Mouse (Mus musculus) effector memory CD4-positive, alpha-beta T cell, adult 7 months (primary cell): ENCODE measurements around the gene Mkrn1. TPM values are rescaled to one million over a fixed set of nuclear protein-coding genes. Genes with fewer than 3 reads are reported as not detected.

Experiments
- polyA plus RNA-seq: library from polyadenylated mRNA; unstranded; fragments of 100-300 nt; shearing (Covaris generic); gene quantifications from one replicate; pipeline ENCODE4 v1.2.1, GENCODE M21; 2017

The Mkrn1 gene
- 235 TPM for polyA plus RNA-seq

DNA sequence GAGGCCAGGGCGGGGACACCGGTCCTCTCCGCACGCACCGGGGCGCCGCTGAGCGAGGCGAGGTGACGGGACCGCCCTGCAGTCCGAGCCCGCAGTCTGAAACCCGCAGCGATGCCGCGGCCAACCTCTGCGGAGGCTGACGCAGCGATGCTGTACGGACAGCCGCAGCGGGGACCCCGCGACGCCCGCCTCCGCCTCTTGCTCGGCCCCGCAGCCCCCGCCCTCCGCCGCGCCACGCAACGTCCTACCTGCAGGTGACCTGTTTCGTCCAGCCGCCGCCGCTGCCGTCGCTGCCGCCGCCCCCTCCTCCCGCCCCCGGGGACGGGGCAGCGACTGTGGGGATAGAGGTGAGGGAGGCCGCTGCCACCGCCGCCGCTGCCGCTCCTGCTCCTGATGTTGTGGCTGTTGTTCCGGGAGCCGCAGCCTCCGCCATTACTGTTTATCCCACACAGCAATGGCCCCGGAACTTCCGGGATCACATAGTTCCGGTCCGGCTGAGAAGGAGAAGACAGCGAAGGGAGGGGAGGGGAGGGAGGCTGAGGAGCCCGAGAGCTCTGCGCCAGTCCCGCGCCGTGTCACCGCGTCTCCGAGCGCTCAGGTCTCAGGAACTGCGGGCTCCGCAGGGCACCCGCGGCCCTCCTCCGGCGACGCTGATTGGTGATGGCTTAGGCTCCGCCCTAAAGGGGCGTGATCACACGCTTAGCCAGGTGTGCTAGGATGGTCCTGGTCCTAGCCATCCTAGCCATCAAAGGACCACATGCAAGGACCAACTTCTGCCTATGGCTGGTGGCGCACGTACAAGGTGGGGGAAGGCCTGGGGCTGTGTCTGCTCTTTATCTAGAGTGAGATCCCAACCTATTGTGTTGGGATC lies at the start of gene Mkrn1:
TSS of gene Mkrn1 (minus strand) at position 612 of the 871 bp plus-strand sequence.

GRCm38 (mm10) chr6:39381125-39381880 lies 39.0 kb downstream of the Mkrn1 start, which contains the start of gene Rab19:
Rab19 (plus strand) TSS chr6:39381175.

DNA sequence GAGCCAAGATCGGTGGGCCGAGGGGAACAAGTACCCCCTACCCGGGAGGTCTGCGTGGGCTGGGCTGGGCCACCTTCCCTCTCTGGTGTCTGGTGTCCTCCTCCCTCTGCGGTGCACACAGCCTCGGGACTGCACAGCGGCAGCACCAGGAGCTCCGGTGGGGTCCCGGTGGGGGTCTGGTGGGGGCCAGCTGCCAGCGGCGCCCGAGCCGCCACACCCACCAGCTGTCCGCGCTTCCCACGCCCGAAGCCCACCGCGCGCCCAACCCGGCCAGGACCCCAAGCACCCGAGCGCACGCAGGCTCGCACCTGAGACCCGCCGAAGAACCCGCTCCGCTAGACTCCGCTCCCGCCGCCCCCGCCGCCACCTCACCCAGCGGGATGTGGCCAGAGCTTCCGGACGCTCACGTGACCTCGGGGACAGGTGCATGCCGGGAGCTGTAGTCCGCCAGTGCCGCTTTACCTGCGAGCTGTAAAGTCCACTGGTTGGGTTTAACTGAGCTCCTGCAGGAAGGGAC lies 42.9 kb downstream of the Mkrn1 start, which contains the start of gene Slc37a3:
TSS of gene Slc37a3 (minus strand) at position 365 of the 517 bp plus-strand sequence.

Other genes with a start within 250 kb of the Mkrn1 start
- 61.4 TPM for gene Kdm7a, start 213.7 kb downstream of the Mkrn1 start, polyA plus RNA-seq
- gene Slc37a3, start 42.8 kb downstream of the Mkrn1 start, polyA plus RNA-seq = 64.6 TPM
- 29.6 TPM for gene Rab19, start 39.3 kb downstream of the Mkrn1 start, polyA plus RNA-seq
- 1.5 TPM for gene Dennd2a, start 137.4 kb upstream of the Mkrn1 start, polyA plus RNA-seq
- gene Adck2, start 153.4 kb upstream of the Mkrn1 start, polyA plus RNA-seq = 40.0 TPM
- gene Gm42420, start 165.3 kb upstream of the Mkrn1 start, polyA plus RNA-seq = not detected
- 91.8 TPM for gene Ndufb2, start 172.1 kb upstream of the Mkrn1 start, polyA plus RNA-seq